Mouse (Mus musculus) stomach, embryonic 15.5 days (tissue): ENCODE measurements around the gene Rspo4. TPM values are rescaled to one million over a fixed set of nuclear protein-coding genes. Genes with fewer than 3 reads are reported as not detected.
A peak's percentile ranks its signal among the peaks of the same experiment; 100 is the strongest.

Experiments
- ATAC-seq: fragments of 200-750 bp; cut with Nextera tagmentation; 2 replicates; pipeline ENCODE4 v1.8.0; 2017; ENCODE audit warnings: low read depth, moderate number of reproducible peaks, moderate TSS enrichment; ENCODE audit not compliant: insufficient read depth, low FRiP score
- H3K27ac ChIP-seq: fragments of 300-500 bp; sonication (generic); 2 replicates; pipeline ENCODE4 v1.5.1; 2015; ENCODE audit warnings: mild to moderate bottlenecking, inconsistent platforms
- H3K27me3 ChIP-seq: fragments of 300-500 bp; sonication (generic); replicated peaks from 2 replicates; pipeline ENCODE4 v1.6.1; 2015; ENCODE audit warnings: inconsistent platforms
- H3K36me3 ChIP-seq: fragments of 300-500 bp; sonication (generic); 2 replicates; pipeline ENCODE4 v1.6.1; 2015; ENCODE audit warnings: inconsistent platforms
- H3K4me1 ChIP-seq: fragments of 300-500 bp; sonication (generic); 2 replicates; pipeline ENCODE4 v1.6.1; 2015; ENCODE audit warnings: inconsistent platforms
- H3K4me2 ChIP-seq: fragments of 300-500 bp; sonication (generic); 2 replicates; pipeline ENCODE4 v1.6.1; 2015; ENCODE audit warnings: mild to moderate bottlenecking, inconsistent platforms
- H3K4me3 ChIP-seq: fragments of 300-500 bp; sonication (generic); replicated peaks from 2 replicates; pipeline ENCODE4 v1.5.1; 2015; ENCODE audit warnings: inconsistent platforms
- H3K9ac ChIP-seq: fragments of 300-500 bp; sonication (generic); 2 replicates; pipeline ENCODE4 v1.6.1; 2015; ENCODE audit warnings: inconsistent platforms
- H3K9me3 ChIP-seq: fragments of 300-500 bp; sonication (generic); 2 replicates; pipeline ENCODE4 v1.6.1; 2016; ENCODE audit warnings: inconsistent platforms
- WGBS: fragments of 180-500 bp; shearing (Covaris S2); methylation state at CpG from one replicate; pipeline ENCODE4 v1.1.7; 2015; 5-methylcytosine and 5-hydroxymethylcytosine counted together
- polyA plus RNA-seq: library from polyadenylated mRNA; unstranded; fragments of >200 nt; fragmentation: Nextera tagmentation; extraction: Ambion mirVana; gene quantifications from 2 replicates; pipeline ENCODE4 v1.2.1, GENCODE M21; 2015

Rspo4 gene
- polyA plus RNA-seq: 0.06 and 0.26 TPM in 2 replicates

DNA sequence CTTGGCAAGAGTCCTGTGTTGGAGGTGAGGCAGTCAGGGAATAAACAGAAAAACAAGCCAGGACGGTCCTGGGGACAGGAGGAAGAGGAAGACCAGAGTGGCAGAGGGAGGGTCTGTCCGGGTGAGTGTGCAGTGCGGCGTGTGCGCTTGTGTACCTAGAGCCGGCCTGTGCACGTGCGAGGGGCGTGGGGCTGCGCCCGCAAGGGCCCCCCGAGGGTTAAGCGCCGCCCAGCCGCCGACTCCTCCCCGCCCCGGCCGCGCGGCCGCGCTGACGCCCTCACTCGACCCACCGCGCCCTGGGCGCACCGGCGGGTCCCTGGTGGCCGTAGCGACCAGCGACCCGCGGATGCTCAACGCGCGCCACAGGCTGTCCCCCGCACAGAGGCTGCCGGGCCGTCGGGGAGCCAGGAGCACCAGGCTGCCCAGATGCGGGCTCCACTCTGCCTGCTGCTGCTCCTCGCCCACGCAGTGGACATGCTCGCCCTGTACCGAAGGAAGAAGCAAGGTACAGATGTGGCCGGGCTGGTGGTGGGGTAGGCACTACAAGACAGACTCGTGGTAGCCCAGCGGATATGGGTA lies at the start of gene Rspo4:
TSS of gene Rspo4 (plus strand) at position 280 of the 579 bp plus-strand sequence.
- Histone ChIP-seq H3K4me2 (peak within 1 kb of the TSS; percentile 81), H3K4me3 (peak within 1 kb of the TSS; percentile 37), H3K36me3 (no peaks in the 10 kb centered on the region), H3K9ac (no peak within 1 kb of the TSS), H3K9me3 (no peaks in the 10 kb centered on the region), H3K27ac (no peak within 1 kb of the TSS), H3K27me3 (peaks cover 36% of the 10 kb centered on the region), H3K4me1 (no peaks in the 10 kb centered on the region; the same call in 1 of the 2 replicates)
- ATAC-seq: peak; percentile 47; the same call in 1 of the 2 replicates
- 1% methylated on average over 42 of the region's 50 CpGs for WGBS

DNA sequence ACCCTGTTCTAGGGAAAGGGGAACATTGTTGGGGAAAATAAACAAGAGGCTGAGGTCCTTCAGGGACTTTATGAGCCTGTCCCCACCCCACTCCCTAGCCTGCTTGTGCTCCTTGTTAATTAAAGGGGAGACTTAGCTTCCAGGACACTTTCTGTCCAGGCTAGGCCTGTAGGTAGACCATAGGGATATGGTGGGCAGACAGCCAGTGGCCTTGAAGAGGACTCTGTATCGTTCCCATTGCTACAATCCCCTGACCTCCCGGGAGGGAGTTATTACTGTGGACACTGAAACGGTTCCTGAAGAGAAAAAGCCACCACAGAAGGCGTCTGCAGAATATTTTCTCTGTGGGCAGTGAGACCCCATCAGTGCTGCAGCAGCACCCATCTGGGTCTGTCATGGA lies 27.1 kb upstream of the Rspo4 start:
- Histone ChIP-seq H3K36me3 (no peaks in the 10 kb centered on the region), H3K27ac (no peak overlapping the region), H3K9ac (no peak overlapping the region), H3K4me3 (no peak overlapping the region), H3K4me2 (no peak overlapping the region), H3K9me3 (no peaks in the 10 kb centered on the region), H3K27me3 (no peaks in the 10 kb centered on the region), H3K4me1 (no peaks in the 10 kb centered on the region)
- ATAC-seq: no peak
- 79% methylated on average over 4 of the region's 4 CpGs for WGBS

DNA sequence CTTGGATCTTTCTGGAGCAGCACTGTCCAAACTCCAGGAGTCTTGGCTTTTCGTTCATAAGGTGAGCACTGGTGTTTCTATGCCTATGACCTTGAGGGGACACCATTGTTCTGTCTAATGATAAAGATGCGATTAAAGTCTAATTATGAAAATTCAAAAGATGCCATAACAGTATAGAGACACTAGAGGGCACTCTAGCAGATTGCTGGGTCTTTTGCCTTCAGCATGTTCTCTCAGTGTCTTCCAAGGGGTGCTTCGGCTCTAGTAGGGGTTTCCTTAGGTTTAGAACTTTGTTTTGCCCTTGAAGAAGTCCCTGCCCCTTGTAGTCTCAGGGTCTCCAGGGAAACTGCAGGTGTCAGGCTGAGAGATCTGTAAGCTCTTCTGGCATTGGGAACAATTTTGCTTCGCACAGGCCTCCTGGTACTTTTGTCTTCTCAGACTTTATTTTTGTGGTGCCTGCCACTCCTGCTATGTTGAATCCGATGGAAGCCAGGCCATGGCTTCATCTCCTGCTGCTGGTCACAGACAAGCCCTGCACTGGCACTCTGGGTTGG lies 19.6 kb downstream of the Rspo4 start:
- Histone ChIP-seq H3K4me2 (no peak overlapping the region), H3K27me3 (no peaks in the 10 kb centered on the region), H3K27ac (no peak overlapping the region), H3K4me1 (no peaks in the 10 kb centered on the region), H3K36me3 (no peaks in the 10 kb centered on the region), H3K9ac (no peak overlapping the region), H3K9me3 (no peaks in the 10 kb centered on the region), H3K4me3 (no peak overlapping the region)
- WGBS: 47% methylated on average over 5 of the region's 5 CpGs
- ATAC-seq: no peak

DNA sequence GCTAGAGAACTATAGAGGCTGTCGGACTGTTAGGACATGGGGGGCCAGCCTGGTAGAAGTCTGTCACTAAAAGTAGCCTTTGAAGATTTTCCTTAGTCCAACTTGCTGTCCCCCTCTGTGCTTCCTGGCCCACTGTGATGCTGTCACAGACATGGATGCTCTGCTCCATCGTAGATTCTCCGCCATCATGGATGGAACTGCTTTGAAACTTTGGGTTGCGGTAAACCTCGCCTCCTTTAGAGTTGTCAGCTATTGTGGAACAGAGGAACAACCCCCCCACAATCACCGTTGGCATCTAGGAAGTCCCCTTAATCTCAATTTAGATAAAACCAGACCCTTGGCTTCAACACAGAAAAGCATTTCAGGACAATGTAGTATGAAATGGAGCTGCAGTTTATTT lies 22.2 kb downstream of the Rspo4 start:
- Histone ChIP-seq H3K27ac (no peak overlapping the region), H3K9ac (no peak overlapping the region), H3K27me3 (no peaks in the 10 kb centered on the region), H3K9me3 (no peaks in the 10 kb centered on the region), H3K36me3 (no peaks in the 10 kb centered on the region), H3K4me3 (no peak overlapping the region), H3K4me2 (no peak overlapping the region), H3K4me1 (no peaks in the 10 kb centered on the region)
- no peak for ATAC-seq
- 84% methylated on average over 6 of the region's 6 CpGs for WGBS

DNA sequence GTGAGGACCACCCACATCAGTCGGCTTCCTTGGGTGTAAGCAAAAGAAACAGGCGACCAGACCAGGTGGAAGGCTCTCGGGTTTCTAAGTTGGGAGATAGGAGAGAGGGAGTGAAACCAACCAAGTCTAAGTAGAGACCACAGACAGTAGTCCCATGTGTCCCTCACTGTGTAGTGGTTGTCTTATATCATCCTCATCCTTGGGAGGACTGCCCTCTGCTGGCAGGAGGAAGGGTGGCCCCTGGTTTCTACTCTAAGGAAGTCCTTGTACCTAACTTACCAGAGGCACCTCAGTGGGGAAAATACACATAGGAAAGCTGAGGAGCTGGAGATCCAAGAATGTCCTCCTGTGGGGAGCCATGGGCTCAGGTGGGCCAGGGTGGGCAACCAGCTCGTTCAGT lies 23.8 kb downstream of the Rspo4 start:
- no peaks in the 10 kb centered on the region for H3K9me3 ChIP-seq
- H3K27me3 ChIP-seq: no peaks in the 10 kb centered on the region
- WGBS: 36% methylated on average over 4 of the region's 4 CpGs
- ATAC-seq: no peak
- H3K9ac ChIP-seq: no peak overlapping the region
- no peaks in the 10 kb centered on the region for H3K36me3 ChIP-seq
- H3K27ac ChIP-seq: no peak overlapping the region
- no peak overlapping the region for H3K4me3 ChIP-seq
- H3K4me1 ChIP-seq: no peaks in the 10 kb centered on the region
- no peak overlapping the region for H3K4me2 ChIP-seq

DNA sequence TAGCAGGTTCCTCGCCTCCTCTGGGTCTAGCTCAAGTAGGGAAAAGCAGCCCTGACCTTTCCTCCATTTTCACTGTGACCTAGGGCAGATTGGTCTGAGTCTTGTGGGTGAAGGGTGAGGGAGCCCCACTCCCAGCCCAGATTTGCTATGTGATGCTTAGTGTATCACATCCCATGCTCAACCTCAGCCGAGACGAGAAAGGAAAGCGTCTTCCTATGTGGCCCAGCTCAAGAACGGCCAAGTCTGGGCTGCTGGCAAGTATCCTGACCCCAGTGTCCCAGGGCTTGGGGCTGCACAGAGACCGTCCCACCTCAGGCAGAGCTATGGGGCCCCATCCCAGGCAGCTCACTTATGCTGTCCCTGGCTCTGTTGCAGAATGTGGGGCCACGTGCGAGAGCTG lies 25.5 kb downstream of the Rspo4 start:
- Histone ChIP-seq H3K27ac (no peak overlapping the region), H3K36me3 (no peaks in the 10 kb centered on the region), H3K9ac (no peak overlapping the region), H3K4me2 (no peak overlapping the region), H3K27me3 (no peaks in the 10 kb centered on the region), H3K9me3 (no peaks in the 10 kb centered on the region), H3K4me3 (no peak overlapping the region), H3K4me1 (no peaks in the 10 kb centered on the region)
- 80% methylated on average over 8 of the region's 8 CpGs for WGBS
- ATAC-seq: no peak

DNA sequence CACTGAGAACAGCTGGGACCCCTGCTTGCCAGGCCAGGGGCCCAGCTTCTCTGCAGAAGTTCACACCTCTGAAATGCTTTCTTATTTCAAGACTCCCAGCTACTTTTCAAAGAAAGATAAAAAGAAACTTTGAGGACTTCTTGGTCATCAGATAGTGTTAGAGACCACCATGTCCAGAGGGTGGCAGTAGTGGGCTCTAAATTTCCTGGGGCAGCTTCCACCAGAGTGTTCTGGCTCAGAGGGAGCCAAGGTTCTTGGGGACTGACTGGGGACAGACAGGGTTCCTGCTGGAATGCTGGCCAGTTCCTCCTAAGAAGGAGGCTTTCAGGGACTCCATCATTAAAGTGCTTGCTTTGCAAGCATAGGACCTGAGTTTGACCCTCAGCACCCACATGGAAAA lies 31.8 kb downstream of the Rspo4 start:
- no peak overlapping the region for H3K4me2 ChIP-seq

DNA sequence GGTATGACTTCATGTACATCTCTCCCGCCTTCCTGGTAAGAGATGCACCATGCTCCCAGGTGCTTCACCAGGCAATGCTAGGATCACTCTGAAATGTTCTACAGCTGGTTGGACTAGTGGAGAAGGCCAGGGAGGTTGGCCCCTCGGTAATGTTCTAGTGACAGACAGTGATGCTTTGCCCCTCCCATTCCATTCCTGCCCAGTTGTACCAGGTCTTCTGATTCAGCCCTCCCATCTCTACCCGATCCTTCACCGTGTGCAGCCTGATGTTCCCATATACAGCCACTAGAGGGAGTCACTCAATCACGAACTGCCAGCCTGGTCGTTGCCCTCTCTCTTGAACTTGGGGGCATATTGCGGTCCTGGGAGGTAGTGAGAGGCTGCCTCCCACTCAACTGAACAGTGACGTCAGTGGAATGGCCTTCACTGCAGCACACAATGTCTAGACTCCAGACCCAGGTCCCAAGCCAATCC lies 33.3 kb downstream of the Rspo4 start:
- Histone ChIP-seq H3K9me3 (no peaks in the 10 kb centered on the region), H3K4me2 (no peak overlapping the region), H3K27me3 (no peaks in the 10 kb centered on the region), H3K27ac (no peak overlapping the region), H3K4me1 (0 out of 2 replicates have a peak, but pooled peaks cover 2% of the 10 kb centered on the region), H3K4me3 (no peak overlapping the region), H3K9ac (no peak overlapping the region), H3K36me3 (no peaks in the 10 kb centered on the region)
- ATAC-seq: peak; percentile 34; the same call in 1 of the 2 replicates
- 17% methylated on average over 8 of the region's 8 CpGs for WGBS

More for the DNA sequence above, 31.8 kb downstream of the Rspo4 start:
- no peak overlapping the region for H3K27ac ChIP-seq
- no peaks in the 10 kb centered on the region for H3K9me3 ChIP-seq
- no peaks in the 10 kb centered on the region for H3K27me3 ChIP-seq
- 0 out of 2 replicates have a peak, but pooled peaks cover 2% of the 10 kb centered on the region for H3K4me1 ChIP-seq
- H3K9ac ChIP-seq: no peak overlapping the region
- H3K36me3 ChIP-seq: no peaks in the 10 kb centered on the region
- ATAC-seq: no peak
- H3K4me3 ChIP-seq: no peak overlapping the region

DNA sequence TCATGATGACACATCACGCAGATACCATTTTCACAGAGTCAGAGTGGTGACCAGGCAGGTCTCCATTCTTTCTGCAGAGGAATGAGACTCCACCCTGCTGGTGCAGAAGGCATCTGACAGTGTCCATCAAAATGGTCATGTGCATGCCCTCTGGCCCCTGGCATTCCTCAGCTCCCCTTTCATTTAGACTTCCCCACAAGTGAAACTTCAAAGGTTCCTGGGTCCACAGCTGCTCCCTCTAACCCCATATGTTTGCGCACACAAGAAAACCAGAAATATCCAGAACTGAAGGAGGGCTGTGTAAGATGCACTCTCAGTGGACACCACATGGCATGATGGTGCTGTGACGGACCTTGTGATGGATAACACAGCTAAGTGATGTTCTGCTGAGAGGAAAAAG lies 35.9 kb downstream of the Rspo4 start:
- Histone ChIP-seq H3K4me3 (no peak overlapping the region), H3K36me3 (no peaks in the 10 kb centered on the region), H3K4me1 (0 out of 2 replicates have a peak, but pooled peaks cover 2% of the 10 kb centered on the region), H3K27ac (no peak overlapping the region), H3K9ac (no peak overlapping the region), H3K9me3 (no peaks in the 10 kb centered on the region), H3K27me3 (no peaks in the 10 kb centered on the region), H3K4me2 (no peak overlapping the region)
- no peak for ATAC-seq
- WGBS: 72% methylated on average over 3 of the region's 3 CpGs

DNA sequence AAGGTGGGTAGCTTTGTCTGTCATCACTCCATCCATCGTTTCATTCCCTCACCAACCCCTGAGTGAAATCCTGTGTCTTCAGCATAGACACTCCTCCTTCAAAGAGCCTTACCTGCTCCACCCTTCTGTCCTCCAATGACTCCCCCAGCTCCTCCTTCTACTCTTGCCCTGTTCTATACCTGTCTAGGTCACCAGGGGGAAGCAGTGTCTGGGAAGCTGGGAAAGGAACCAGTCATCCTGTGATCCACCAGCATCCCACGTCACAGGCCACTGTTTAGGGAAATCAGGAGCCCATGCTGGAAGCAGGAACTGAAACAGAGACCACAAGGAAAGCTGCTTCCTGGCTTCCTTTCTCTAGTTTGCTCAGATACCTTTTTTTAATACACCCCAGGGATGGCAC lies 37.0 kb downstream of the Rspo4 start:
- Histone ChIP-seq H3K4me1 (0 out of 2 replicates have a peak, but pooled peaks cover 2% of the 10 kb centered on the region), H3K4me3 (no peak overlapping the region), H3K4me2 (no peak overlapping the region), H3K27me3 (no peaks in the 10 kb centered on the region), H3K9ac (no peak overlapping the region), H3K27ac (no peak overlapping the region), H3K36me3 (no peaks in the 10 kb centered on the region), H3K9me3 (no peaks in the 10 kb centered on the region)
- 47% methylated on average over 2 of the region's 2 CpGs for WGBS
- ATAC-seq: no peak

DNA sequence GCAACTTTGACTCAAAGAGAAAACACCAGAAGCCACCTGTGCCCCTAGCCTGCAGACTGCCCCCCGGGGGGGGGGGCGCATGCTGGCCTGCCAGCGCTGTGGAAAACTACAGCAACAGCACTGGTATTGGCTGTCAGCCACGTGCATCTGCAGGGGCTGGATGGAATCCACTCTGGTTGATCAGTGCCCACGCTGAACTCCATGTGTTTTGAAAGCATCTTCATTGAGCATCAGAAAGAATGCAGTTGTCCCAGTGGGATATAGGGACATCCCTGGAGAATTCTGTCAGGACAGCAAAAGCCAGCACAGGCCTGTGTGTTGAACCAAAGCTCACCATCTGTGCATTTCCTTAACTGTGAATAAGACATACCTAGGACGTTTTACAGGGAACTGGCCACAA lies 48.3 kb downstream of the Rspo4 start:
- H3K4me1 ChIP-seq: no peaks in the 10 kb centered on the region
- no peaks in the 10 kb centered on the region for H3K36me3 ChIP-seq
- no peak overlapping the region for H3K27ac ChIP-seq
- H3K4me2 ChIP-seq: no peak overlapping the region
- 54% methylated on average over 6 of the region's 6 CpGs for WGBS
- ATAC-seq: no peak
- no peaks in the 10 kb centered on the region for H3K27me3 ChIP-seq
- H3K9ac ChIP-seq: no peak overlapping the region
- H3K4me3 ChIP-seq: no peak overlapping the region
- H3K9me3 ChIP-seq: no peaks in the 10 kb centered on the region

DNA sequence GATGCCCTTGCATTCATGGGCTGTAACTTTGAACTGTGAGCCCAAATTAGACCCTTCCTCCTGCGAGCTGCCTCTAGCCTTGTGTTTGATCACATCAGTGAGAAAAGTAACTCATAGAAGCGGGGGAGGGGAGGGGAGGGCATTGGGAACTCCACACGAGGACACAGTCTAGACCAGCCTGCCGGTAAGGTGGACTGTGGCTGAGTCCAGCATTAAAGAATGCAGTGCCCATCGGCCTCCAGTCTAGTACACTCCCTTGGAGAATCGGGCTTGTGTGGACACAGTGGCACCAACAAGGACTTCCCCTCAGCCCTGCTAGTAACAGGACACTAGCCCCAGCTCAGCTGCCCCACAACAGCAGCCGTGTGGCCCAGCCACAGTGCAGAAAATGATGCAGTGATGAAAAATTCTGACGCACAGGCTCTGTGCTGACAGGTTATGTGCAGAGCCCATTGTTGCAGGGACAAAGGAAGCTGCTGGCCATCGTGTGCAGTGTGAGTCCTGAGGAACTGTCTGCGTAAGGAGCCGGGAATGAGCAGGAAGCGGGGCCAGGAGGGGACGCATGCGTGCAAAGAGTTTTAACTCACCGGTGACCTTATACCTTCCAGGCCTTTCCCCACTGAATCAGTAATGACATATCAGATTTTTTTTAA lies 50.5 kb downstream of the Rspo4 start:
- no peak overlapping the region for H3K9ac ChIP-seq
- no peak overlapping the region for H3K27ac ChIP-seq
- H3K4me3 ChIP-seq: no peak overlapping the region
- ATAC-seq: no peak; the same call in 1 of the 2 replicates
- H3K27me3 ChIP-seq: no peaks in the 10 kb centered on the region
- 54% methylated on average over 15 of the region's 15 CpGs for WGBS
- no peaks in the 10 kb centered on the region for H3K36me3 ChIP-seq
- H3K4me2 ChIP-seq: no peak overlapping the region
- H3K9me3 ChIP-seq: no peaks in the 10 kb centered on the region
- H3K4me1 ChIP-seq: no peaks in the 10 kb centered on the region
